32 mouse cellular contexts compared by ENCODE assay signal in genomic region chr4:134525806-134526205, GRCm38 (mm10). TPM values are rescaled to one million over a fixed set of nuclear protein-coding genes. Genes with fewer than 3 reads are reported as not detected.
DNase-seq lines count a peak whose midpoint lies in the region; ATAC-seq and TF ChIP-seq lines count a peak whose summit lies in the region.
"Had no signal": no experiment of that assay in that cellular context is flagged by ENCODE, and none has a peak within 500 bp of the region (broad histone marks: within the 10 kb centered on the region; RNA-seq: fewer than 3 reads in every experiment).

No protein-coding gene starts in this region.

- 62% methylated on average over 5 of the region's 5 CpGs for WGBS in liver, embryonic 13.5 days (ENCODE audit: insufficient replicate concordance)

- H3K4me1 ChIP-seq in bone marrow macrophage, adult 2 months (ENCODE audit: control insufficient read depth, insufficient read depth, low read length) = peaks cover 23% of the 10 kb centered on the region
- 0 out of 2 replicates have a peak, but pooled peaks cover 10% of the 10 kb centered on the region for H3K4me1 ChIP-seq in liver, embryonic 13.5 days (replicated peaks)
- H3K4me1 ChIP-seq: intestine, embryonic 15.5 days; kidney, embryonic 15.5 days; limb, embryonic 10.5 days; lung, embryonic 15.5 days had no signal

- 0 out of 2 replicates have a peak overlapping the region, but pooled peaks have one; percentile 6 for H3K27ac ChIP-seq in layer of hippocampus, adult 2 months
- H3K27ac ChIP-seq in bone marrow macrophage, adult 2 months (ENCODE audit: insufficient read depth, low read depth, low read length) = peak overlapping the region; percentile 52
- peak overlapping the region; percentile 47 for H3K27ac ChIP-seq in liver, embryonic 13.5 days
- H3K27ac ChIP-seq: forebrain, embryonic 10.5 days; heart, adult 2 months; hindbrain, embryonic 14.5 days; intestine, embryonic 15.5 days; kidney, embryonic 15.5 days; limb, embryonic 10.5 days; lung, embryonic 15.5 days; stomach, postnatal 0 days had no signal

- no peak overlapping the region for H3K9ac ChIP-seq in liver, embryonic 13.5 days
- H3K9ac ChIP-seq: hindbrain, embryonic 14.5 days; intestine, embryonic 15.5 days; kidney, embryonic 15.5 days; lung, embryonic 15.5 days had no signal

- ATAC-seq in liver, embryonic 13.5 days (ENCODE audit: low read depth) = no peak
- ATAC-seq: intestine, embryonic 15.5 days had no signal

- no peak for TF ChIP-seq CTCF in layer of hippocampus, adult 2 months (conservative IDR thresholded peaks at IDR 0.05)
- no peak for TF ChIP-seq CTCF in bone marrow macrophage, adult 2 months (IDR thresholded peaks at IDR 0.05; ENCODE audit: low read depth, low read length)

- TF ChIP-seq POLR2A in bone marrow macrophage, adult 2 months (IDR thresholded peaks at IDR 0.05; ENCODE audit: borderline replicate concordance, low read depth, low read length) = no peak

- H3K4me3 ChIP-seq in layer of hippocampus, adult 2 months = no peak overlapping the region
- no peak overlapping the region for H3K4me3 ChIP-seq in bone marrow macrophage, adult 2 months (ENCODE audit: insufficient read depth, low read length)
- H3K4me3 ChIP-seq in liver, embryonic 13.5 days (replicated peaks) = no peak overlapping the region
- H3K4me3 ChIP-seq: forebrain, embryonic 10.5 days; heart, adult 2 months; intestine, embryonic 15.5 days; kidney, embryonic 15.5 days; limb, embryonic 10.5 days; lung, embryonic 15.5 days had no signal

- H3K36me3 ChIP-seq in liver, embryonic 13.5 days = peaks cover 100% of the 10 kb centered on the region

- no peak for DNase-seq in layer of hippocampus, adult 2 months (ENCODE audit: low spot score in 2 of 2)
- no peak for DNase-seq in layer of hippocampus, postnatal 14 days (ENCODE audit: low spot score in 2 of 2)
- DNase-seq in liver, embryonic 13.5 days = no peak
- DNase-seq in retina, postnatal 1 day = peak; percentile 25
- no peak for DNase-seq in kidney, adult 9 months
- DNase-seq in frontal cortex, postnatal 25 days (ENCODE audit: low spot score in 2 of 2) = no peak
- DNase-seq: adrenal gland, adult 2 months; B cell, adult 2 months; cerebellum, adult 8-10 months; cerebellum, postnatal 36 days; embryo, embryonic 11 days; gastrocnemius, postnatal 36 days; heart, adult 2 months; heart, postnatal 36 days; kidney, postnatal 36 days; lung, postnatal 36 days; right cerebral cortex, postnatal 14 days; thymus, adult 2 months had no signal

- H3K4me2 ChIP-seq in liver, embryonic 13.5 days = no peak overlapping the region
- H3K4me2 ChIP-seq: hindbrain, embryonic 14.5 days; intestine, embryonic 15.5 days; kidney, embryonic 15.5 days; lung, embryonic 15.5 days had no signal

- H3K9me3 ChIP-seq in liver, embryonic 13.5 days (replicated peaks) = no peaks in the 10 kb centered on the region
- H3K9me3 ChIP-seq: forebrain, embryonic 10.5 days; G1E; intestine, embryonic 15.5 days; kidney, embryonic 15.5 days; limb, embryonic 10.5 days; lung, embryonic 15.5 days had no signal

- H3K27me3 ChIP-seq in liver, embryonic 13.5 days = no peaks in the 10 kb centered on the region
- H3K27me3 ChIP-seq: CH12.LX; intestine, embryonic 15.5 days; kidney, embryonic 15.5 days; lung, embryonic 15.5 days had no signal

RNA-seq across cellular contexts. Expression of gene Mtfr1l, which starts 9.4 kb away (rescaled TPM):
- total RNA-seq in layer of hippocampus, adult 2 months (2021) = 10 to 100 TPM; 69.3 to 72.5 TPM
- 10 to 100 TPM; 73.0 to 77.8 TPM for total RNA-seq in layer of hippocampus, postnatal 14 days (2021)
- 58.9 and 59.7 TPM in 2 replicates for polyA plus RNA-seq in bone marrow macrophage, adult 2 months (2012; ENCODE audit: insufficient read depth, insufficient read length, missing spikeins)
- 53.7 and 59.2 TPM in 2 replicates for polyA plus RNA-seq in liver, embryonic 13.5 days (2015; fragmentation: Nextera tagmentation; extraction: Ambion mirVana)

RNA-seq across cellular contexts. Expression of gene Aunip, which starts 15.0 kb away (rescaled TPM):
- total RNA-seq in layer of hippocampus, adult 2 months (2021) = under 1 TPM; 0.56 to 0.67 TPM
- total RNA-seq in layer of hippocampus, postnatal 14 days (2021) = under 1 TPM; 0.31 to 0.69 TPM
- 4.0 and 4.4 TPM in 2 replicates for polyA plus RNA-seq in bone marrow macrophage, adult 2 months (2012; ENCODE audit: insufficient read depth, insufficient read length, missing spikeins)
- polyA plus RNA-seq in liver, embryonic 13.5 days (2015; fragmentation: Nextera tagmentation; extraction: Ambion mirVana) = 25.4 and 30.6 TPM in 2 replicates
- total RNA-seq: gastrocnemius, adult 18-20 months; monocyte, adult 5-6 weeks; neutrophil, adult 5-6 weeks had no signal
- polyA plus RNA-seq: heart, adult 2 months; liver, adult 2 months had no signal

RNA-seq across cellular contexts. Expression of gene Selenon, which starts 26.2 kb away (rescaled TPM):
- total RNA-seq in layer of hippocampus, adult 2 months (2021) = 10 to 100 TPM; 17.3 to 19.7 TPM
- 10 to 100 TPM; 16.6 to 18.0 TPM for total RNA-seq in layer of hippocampus, postnatal 14 days (2021)
- 28.4 and 33.3 TPM in 2 replicates for polyA plus RNA-seq in bone marrow macrophage, adult 2 months (2012; ENCODE audit: insufficient read depth, insufficient read length, missing spikeins)
- 1.8 and 2.3 TPM in 2 replicates for polyA plus RNA-seq in liver, embryonic 13.5 days (2015; fragmentation: Nextera tagmentation; extraction: Ambion mirVana)
- polyA plus RNA-seq: G1E had no signal

RNA-seq across cellular contexts. Expression of gene Paqr7, which starts 29.3 kb away (rescaled TPM):
- 10 to 100 TPM; 60.2 to 64.7 TPM for total RNA-seq in layer of hippocampus, adult 2 months (2021)
- total RNA-seq in layer of hippocampus, postnatal 14 days (2021) = 10 to 100 TPM; 47.7 to 54.8 TPM
- polyA plus RNA-seq in bone marrow macrophage, adult 2 months (2012; ENCODE audit: insufficient read depth, insufficient read length, missing spikeins) = 37.0 and 41.9 TPM in 2 replicates
- polyA plus RNA-seq in liver, embryonic 13.5 days (2015; fragmentation: Nextera tagmentation; extraction: Ambion mirVana) = 6.5 and 7.4 TPM in 2 replicates

RNA-seq across cellular contexts. Expression of gene Stmn1, which starts 57.7 kb away (rescaled TPM):
- 100 to 1,000 TPM; 362 to 369 TPM for total RNA-seq in layer of hippocampus, adult 2 months (2021)
- 100 to 1,000 TPM; 425 to 454 TPM for total RNA-seq in layer of hippocampus, postnatal 14 days (2021)
- 314 and 367 TPM in 2 replicates for polyA plus RNA-seq in bone marrow macrophage, adult 2 months (2012; ENCODE audit: insufficient read depth, insufficient read length, missing spikeins)
- polyA plus RNA-seq in liver, embryonic 13.5 days (2015; fragmentation: Nextera tagmentation; extraction: Ambion mirVana) = 514 and 581 TPM in 2 replicates
